ENCODE assay signal across 20 mouse cellular contexts in the genomic region with DNA sequence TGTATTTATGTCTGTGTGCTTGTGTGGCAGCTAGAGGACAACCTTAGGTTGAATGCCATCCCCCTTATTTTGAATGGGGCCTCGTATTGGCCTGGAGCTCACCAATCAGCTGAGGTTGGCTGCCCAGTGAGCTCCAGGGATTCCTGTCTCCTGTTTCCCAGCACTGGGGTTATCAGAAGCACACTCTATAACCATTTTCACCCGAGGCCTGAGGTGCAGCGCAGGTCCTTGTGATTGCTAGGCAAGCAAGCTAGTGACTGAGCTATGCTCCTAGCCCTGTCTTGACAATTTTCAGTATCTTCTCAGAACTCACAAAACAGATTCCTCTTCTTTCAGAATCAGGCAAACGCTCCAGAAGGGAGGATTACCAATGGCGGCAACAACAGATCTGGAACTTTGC. TPM values are rescaled to one million over a fixed set of nuclear protein-coding genes. Genes with fewer than 3 reads are reported as not detected.
DNase-seq lines count a peak whose midpoint lies in the region; ATAC-seq and TF ChIP-seq lines count a peak whose summit lies in the region.
"Had no signal": no experiment of that assay in that cellular context is flagged by ENCODE, and none has a peak within 500 bp of the region (broad histone marks: within the 10 kb centered on the region; RNA-seq: fewer than 3 reads in every experiment).

No protein-coding gene starts in this region.

- H3K27me3 ChIP-seq in erythroblast, embryonic 14.5 days (ENCODE audit: control insufficient read depth): no peaks in the 10 kb centered on the region
- no peaks in the 10 kb centered on the region for H3K27me3 ChIP-seq in megakaryocyte, embryonic 14.5 days (replicated peaks)
- no peaks in the 10 kb centered on the region for H3K27me3 ChIP-seq in liver, embryonic 15.5 days
- H3K27me3 ChIP-seq: forebrain, embryonic 13.5 days; neural tube, embryonic 15.5 days had no signal

- no peak for ATAC-seq in erythroblast, adult 5-6 weeks (replicated peaks; ENCODE audit: low FRiP score, poor library complexity, severe bottlenecking)
- no peak for ATAC-seq in megakaryocyte, adult 5-6 weeks (ENCODE audit: poor library complexity, severe bottlenecking)
- no peak for ATAC-seq in liver, embryonic 15.5 days (ENCODE audit: insufficient read depth)
- ATAC-seq: forebrain, embryonic 13.5 days; intestine, postnatal 0 days; midbrain, embryonic 16.5 days had no signal

- no peak for TF ChIP-seq CTCF in bone marrow, adult 2 months (IDR thresholded peaks at IDR 0.05; ENCODE audit: control insufficient read depth, insufficient read depth, low read length)

- H3K9ac ChIP-seq in liver, embryonic 15.5 days: peak overlapping the region; percentile 37
- H3K9ac ChIP-seq: forebrain, embryonic 13.5 days; neural tube, embryonic 15.5 days had no signal

- no peaks in the 10 kb centered on the region for H3K9me3 ChIP-seq in erythroblast, embryonic 14.5 days (ENCODE audit: control insufficient read depth, low read length)
- H3K9me3 ChIP-seq in megakaryocyte, embryonic 14.5 days: no peaks in the 10 kb centered on the region
- no peaks in the 10 kb centered on the region for H3K9me3 ChIP-seq in liver, embryonic 15.5 days (replicated peaks)
- H3K9me3 ChIP-seq: forebrain, embryonic 13.5 days; neural tube, embryonic 15.5 days had no signal

- peak overlapping the region; percentile 95 for H3K4me2 ChIP-seq in liver, embryonic 15.5 days
- H3K4me2 ChIP-seq: forebrain, embryonic 13.5 days had no signal

- H3K27ac ChIP-seq in bone marrow, adult 2 months (ENCODE audit: control insufficient read depth, insufficient read depth, low read depth, low read length, poor library complexity): peak overlapping the region; percentile 68
- H3K27ac ChIP-seq in liver, embryonic 15.5 days (replicated peaks): peak overlapping the region; percentile 94
- H3K27ac ChIP-seq: forebrain, embryonic 13.5 days; left cerebral cortex, adult 2 months; neural tube, embryonic 15.5 days; stomach, postnatal 0 days had no signal

- DNase-seq in adrenal gland, postnatal 25 days: no peak
- no peak for DNase-seq in adrenal gland, adult 2 months
- DNase-seq: cerebellum, adult 11-12 months; cerebellum, postnatal 10 days; gastrocnemius, postnatal 36 days; heart, postnatal 14 days; lung, postnatal 14 days had no signal

- TF ChIP-seq POLR2A in bone marrow, adult 2 months (IDR thresholded peaks at IDR 0.05; ENCODE audit: borderline replicate concordance, control insufficient read depth, low read depth, low read length): no peak

- H3K4me1 ChIP-seq in erythroblast, embryonic 14.5 days (ENCODE audit: control insufficient read depth): peaks cover 53% of the 10 kb centered on the region
- peaks cover 60% of the 10 kb centered on the region for H3K4me1 ChIP-seq in megakaryocyte, embryonic 14.5 days
- peaks cover 1% of the 10 kb centered on the region for H3K4me1 ChIP-seq in bone marrow, adult 2 months (ENCODE audit: control insufficient read depth, insufficient read depth, low read length)
- H3K4me1 ChIP-seq in liver, embryonic 15.5 days (replicated peaks): peaks cover 50% of the 10 kb centered on the region

- peak overlapping the region; percentile 100 for H3K4me3 ChIP-seq in erythroblast, embryonic 14.5 days (replicated peaks)
- H3K4me3 ChIP-seq in megakaryocyte, embryonic 14.5 days (replicated peaks): peak overlapping the region; percentile 50
- H3K4me3 ChIP-seq in bone marrow, adult 2 months (replicated peaks; ENCODE audit: control insufficient read depth, low read depth, low read length): peak overlapping the region; percentile 35
- peak overlapping the region; percentile 98 for H3K4me3 ChIP-seq in liver, embryonic 15.5 days (replicated peaks)
- H3K4me3 ChIP-seq: forebrain, embryonic 13.5 days; left cerebral cortex, adult 2 months; myocyte; neural tube, embryonic 15.5 days had no signal

- H3K36me3 ChIP-seq in erythroblast, embryonic 14.5 days (ENCODE audit: control insufficient read depth): peaks cover 64% of the 10 kb centered on the region
- peaks cover 46% of the 10 kb centered on the region for H3K36me3 ChIP-seq in megakaryocyte, embryonic 14.5 days (replicated peaks; ENCODE audit: low read length)
- peaks cover 55% of the 10 kb centered on the region for H3K36me3 ChIP-seq in liver, embryonic 15.5 days (replicated peaks)

- 89% methylated on average over 5 of the region's 5 CpGs for WGBS in bone marrow, adult 2 months
- WGBS in liver, embryonic 15.5 days (ENCODE audit: insufficient replicate concordance): 71% methylated on average over 5 of the region's 5 CpGs

RNA-seq across cellular contexts. Expression of a gene that starts 2.5 kb away (rescaled TPM):
- 16.8 and 28.3 TPM in 2 replicates for polyA plus RNA-seq in erythroblast, embryonic 14.5 days (2012)
- 24.4 and 34.5 TPM in 2 replicates for total RNA-seq in erythroblast, adult 5-6 weeks (2015; ENCODE audit: low replicate concordance)
- 72.0 and 131 TPM in 2 replicates for total RNA-seq in erythroblast, adult 5-6 weeks (2017; ENCODE audit: low replicate concordance)
- 41.3 and 62.6 TPM in 2 replicates for polyA plus RNA-seq in megakaryocyte, embryonic 14.5 days (2012; ENCODE audit: insufficient read depth, low replicate concordance)
- 14.9 and 18.5 TPM in 2 replicates for total RNA-seq in megakaryocyte, adult 5-6 weeks (2015)
- total RNA-seq in megakaryocyte, adult 5-6 weeks (2017): 20.6 and 26.2 TPM in 2 replicates
- 48.2 and 49.8 TPM in 2 replicates for polyA plus RNA-seq in bone marrow, adult 2 months (2011; ENCODE audit: insufficient read depth, insufficient read length, low replicate concordance, missing spikeins)
- 73.9 and 81.7 TPM in 2 replicates for polyA plus RNA-seq in liver, embryonic 15.5 days (2015; fragmentation: Nextera tagmentation; extraction: Ambion mirVana)
- 30.8 and 33.2 TPM in 2 replicates for total RNA-seq in adrenal gland, postnatal 25 days (2021)
- total RNA-seq in adrenal gland, adult 2 months (2021): 10 to 100 TPM; 23.1 to 35.5 TPM
- polyA plus RNA-seq in adrenal gland, adult 2 months (2012; rRNA removed): 59.2 and 59.4 TPM in 2 replicates

RNA-seq across cellular contexts. Expression of a gene that starts 12.1 kb away (rescaled TPM):
- polyA plus RNA-seq in erythroblast, embryonic 14.5 days (2012): 13.4 and 14.0 TPM in 2 replicates
- total RNA-seq in erythroblast, adult 5-6 weeks (2015; ENCODE audit: low replicate concordance): 14.6 and 25.2 TPM in 2 replicates
- 4.5 and 6.1 TPM in 2 replicates for total RNA-seq in erythroblast, adult 5-6 weeks (2017; ENCODE audit: low replicate concordance)
- 295 and 453 TPM in 2 replicates for polyA plus RNA-seq in megakaryocyte, embryonic 14.5 days (2012; ENCODE audit: insufficient read depth, low replicate concordance)
- total RNA-seq in megakaryocyte, adult 5-6 weeks (2015): 49.7 and 51.4 TPM in 2 replicates
- total RNA-seq in megakaryocyte, adult 5-6 weeks (2017): 21.4 and 25.3 TPM in 2 replicates
- polyA plus RNA-seq in bone marrow, adult 2 months (2011; ENCODE audit: insufficient read depth, insufficient read length, low replicate concordance, missing spikeins): 34.8 and 42.1 TPM in 2 replicates
- 40.4 and 49.5 TPM in 2 replicates for polyA plus RNA-seq in liver, embryonic 15.5 days (2015; fragmentation: Nextera tagmentation; extraction: Ambion mirVana)
- 66.4 and 74.3 TPM in 2 replicates for total RNA-seq in adrenal gland, postnatal 25 days (2021)
- total RNA-seq in adrenal gland, adult 2 months (2021): 10 to 100 TPM; 59.8 to 78.2 TPM
- polyA plus RNA-seq in adrenal gland, adult 2 months (2012; rRNA removed): 155 and 169 TPM in 2 replicates

RNA-seq across cellular contexts. Expression of a gene that starts 21.0 kb away (rescaled TPM):
- 3.9 and 5.3 TPM in 2 replicates for polyA plus RNA-seq in erythroblast, embryonic 14.5 days (2012)
- 2.3 and 7.9 TPM in 2 replicates for total RNA-seq in erythroblast, adult 5-6 weeks (2015; ENCODE audit: low replicate concordance)
- 2.3 and 4.2 TPM in 2 replicates for total RNA-seq in erythroblast, adult 5-6 weeks (2017; ENCODE audit: low replicate concordance)
- 71.2 and 91.8 TPM in 2 replicates for polyA plus RNA-seq in megakaryocyte, embryonic 14.5 days (2012; ENCODE audit: insufficient read depth, low replicate concordance)
- total RNA-seq in megakaryocyte, adult 5-6 weeks (2015): 6.4 and 7.6 TPM in 2 replicates
- 10.0 and 11.6 TPM in 2 replicates for total RNA-seq in megakaryocyte, adult 5-6 weeks (2017)
- polyA plus RNA-seq in bone marrow, adult 2 months (2011; ENCODE audit: insufficient read depth, insufficient read length, low replicate concordance, missing spikeins): 4.7 and 11.0 TPM in 2 replicates
- polyA plus RNA-seq in liver, embryonic 15.5 days (2015; fragmentation: Nextera tagmentation; extraction: Ambion mirVana): 38.6 and 46.9 TPM in 2 replicates
- total RNA-seq in adrenal gland, postnatal 25 days (2021): 13.0 and 15.7 TPM in 2 replicates
- total RNA-seq in adrenal gland, adult 2 months (2021): 10 to 100 TPM; 15.5 to 24.8 TPM
- 22.9 and 33.3 TPM in 2 replicates for polyA plus RNA-seq in adrenal gland, adult 2 months (2012; rRNA removed)

RNA-seq across cellular contexts. Expression of a gene that starts 37.0 kb away (rescaled TPM):
- polyA plus RNA-seq in erythroblast, embryonic 14.5 days (2012): 0.98 and 1.5 TPM in 2 replicates
- 35.7 and 44.5 TPM in 2 replicates for total RNA-seq in erythroblast, adult 5-6 weeks (2015; ENCODE audit: low replicate concordance)
- 40.0 and 53.8 TPM in 2 replicates for total RNA-seq in erythroblast, adult 5-6 weeks (2017; ENCODE audit: low replicate concordance)
- 3.7 and 4.5 TPM in 2 replicates for polyA plus RNA-seq in megakaryocyte, embryonic 14.5 days (2012; ENCODE audit: insufficient read depth, low replicate concordance)
- total RNA-seq in megakaryocyte, adult 5-6 weeks (2015): 61.0 and 62.7 TPM in 2 replicates
- total RNA-seq in megakaryocyte, adult 5-6 weeks (2017): 63.0 and 68.6 TPM in 2 replicates
- polyA plus RNA-seq in bone marrow, adult 2 months (2011; ENCODE audit: insufficient read depth, insufficient read length, low replicate concordance, missing spikeins): 16.8 and 22.9 TPM in 2 replicates
- 27.0 and 29.6 TPM in 2 replicates for polyA plus RNA-seq in liver, embryonic 15.5 days (2015; fragmentation: Nextera tagmentation; extraction: Ambion mirVana)
- 40.8 and 42.3 TPM in 2 replicates for total RNA-seq in adrenal gland, postnatal 25 days (2021)
- total RNA-seq in adrenal gland, adult 2 months (2021): 10 to 100 TPM; 40.8 to 46.8 TPM
- 4.2 and 4.4 TPM in 2 replicates for polyA plus RNA-seq in adrenal gland, adult 2 months (2012; rRNA removed)

RNA-seq across cellular contexts. Expression of a gene that starts 38.3 kb away (rescaled TPM):
- polyA plus RNA-seq in erythroblast, embryonic 14.5 days (2012): 4.9 and 5.7 TPM in 2 replicates
- total RNA-seq in erythroblast, adult 5-6 weeks (2015; ENCODE audit: low replicate concordance): 17.3 and 45.4 TPM in 2 replicates
- 15.6 and 15.8 TPM in 2 replicates for total RNA-seq in erythroblast, adult 5-6 weeks (2017; ENCODE audit: low replicate concordance)
- polyA plus RNA-seq in megakaryocyte, embryonic 14.5 days (2012; ENCODE audit: insufficient read depth, low replicate concordance): 27.0 and 31.8 TPM in 2 replicates
- total RNA-seq in megakaryocyte, adult 5-6 weeks (2015): 60.7 and 76.8 TPM in 2 replicates
- total RNA-seq in megakaryocyte, adult 5-6 weeks (2017): 54.9 and 60.4 TPM in 2 replicates
- 39.0 and 65.5 TPM in 2 replicates for polyA plus RNA-seq in bone marrow, adult 2 months (2011; ENCODE audit: insufficient read depth, insufficient read length, low replicate concordance, missing spikeins)
- 91.4 and 96.5 TPM in 2 replicates for polyA plus RNA-seq in liver, embryonic 15.5 days (2015; fragmentation: Nextera tagmentation; extraction: Ambion mirVana)
- total RNA-seq in adrenal gland, postnatal 25 days (2021): 52.6 and 57.3 TPM in 2 replicates
- 10 to 100 TPM; 42.7 to 71.0 TPM for total RNA-seq in adrenal gland, adult 2 months (2021)
- polyA plus RNA-seq in adrenal gland, adult 2 months (2012; rRNA removed): 33.9 and 35.3 TPM in 2 replicates

Comparison
In these comparisons a context has a peak if more than half of its experiments do, and no peak if none do; other contexts are left out.
1. H3K4me3 ChIP-seq: peak in every context shown above with its lines; median percentile 100 in erythroblast, embryonic 14.5 days; 98 in liver, embryonic 15.5 days; 50 in megakaryocyte, embryonic 14.5 days; 35 in bone marrow, adult 2 months.